Mouse (Mus musculus) B cell, adult 2 months (primary cell): Measurements from ENCODE around the gene Ppip5k1.
A peak's percentile ranks its signal among the peaks of the same experiment; 100 is the strongest.
"Not testable (repeated sequence)": the region's sequence is repeated elsewhere in the genome, so short reads cannot be mapped to it uniquely, and the experiment has no call there.

ENCODE experiments used
- DNase-seq, 2 experiments: peaks; one replicate each; pipeline ENCODE4 v3.0.0; 2022

Ppip5k1 gene

GRCm38 (mm10) chr2:121354820-121355592 lies at the start of gene Ppip5k1:
Ppip5k1 (minus strand) TSS chr2:121355396.
- peak; percentile 94 to 96 for DNase-seq

- DNase-seq, result no peak
Observed at GRCm38 (mm10) chr2:121403296-121403695, 48.1 kb upstream of the Ppip5k1 start.

GRCm38 (mm10) chr2:121396624-121397023 lies 41.4 kb upstream of the Ppip5k1 start:
- DNase-seq, result peak; percentile 83 to 85

- not testable (repeated sequence) for DNase-seq
Observed at GRCm38 (mm10) chr2:121386961-121387575, 31.9 kb upstream of the Ppip5k1 start, which contains the start of gene Strc. Strc (minus strand) TSS chr2:121387168.

- DNase-seq, result no peak
Observed at GRCm38 (mm10) chr2:121374766-121375165, 19.6 kb upstream of the Ppip5k1 start.

GRCm38 (mm10) chr2:121372266-121372665 lies 17.1 kb upstream of the Ppip5k1 start:
- no peak for DNase-seq

GRCm38 (mm10) chr2:121370921-121371320 lies 15.7 kb upstream of the Ppip5k1 start:
- DNase-seq, result no peak

GRCm38 (mm10) chr2:121368831-121369230 lies 13.6 kb upstream of the Ppip5k1 start:
- no peak for DNase-seq

- DNase-seq, result no peak
Observed at GRCm38 (mm10) chr2:121363656-121364055, 8.5 kb upstream of the Ppip5k1 start.

GRCm38 (mm10) chr2:121359461-121359860 lies 4.3 kb upstream of the Ppip5k1 start:
- no peak for DNase-seq

- peak; percentile 70 to 72 for DNase-seq
Observed at GRCm38 (mm10) chr2:121358381-121358780, 3.2 kb upstream of the Ppip5k1 start.

- no peak for DNase-seq
Observed at GRCm38 (mm10) chr2:121357961-121358360, 2.8 kb upstream of the Ppip5k1 start.

- DNase-seq, result no peak
Observed at GRCm38 (mm10) chr2:121357494-121357893, 2.3 kb upstream of the Ppip5k1 start, which contains the start of gene Ckmt1. Ckmt1 (plus strand) TSS chr2:121357714.

GRCm38 (mm10) chr2:121354378-121354777 lies 818 bp downstream of the Ppip5k1 start:
- peak in 1 of 2 experiments; percentile 6 for DNase-seq

GRCm38 (mm10) chr2:121353156-121353555 lies 2.0 kb downstream of the Ppip5k1 start:
- no peak for DNase-seq

GRCm38 (mm10) chr2:121339057-121339456 lies 16.1 kb downstream of the Ppip5k1 start:
- DNase-seq, result peak; percentile 13 to 29

GRCm38 (mm10) chr2:121329492-121329891 lies 25.7 kb downstream of the Ppip5k1 start:
- DNase-seq, result no peak

- DNase-seq, result no peak
Observed at GRCm38 (mm10) chr2:121323693-121324470, 31.3 kb downstream of the Ppip5k1 start.

- no peak for DNase-seq
Observed at GRCm38 (mm10) chr2:121323041-121323440, 32.2 kb downstream of the Ppip5k1 start.

- no peak for DNase-seq
Observed at GRCm38 (mm10) chr2:121316278-121316677, 38.9 kb downstream of the Ppip5k1 start.

- DNase-seq, result no peak
Observed at GRCm38 (mm10) chr2:121308997-121309416, 46.2 kb downstream of the Ppip5k1 start.

- DNase-seq, result no peak
Observed at GRCm38 (mm10) chr2:121300036-121300435, 55.2 kb downstream of the Ppip5k1 start.

- DNase-seq, result no peak
Observed at GRCm38 (mm10) chr2:121299471-121299870, 55.7 kb downstream of the Ppip5k1 start.
